Mouse (Mus musculus) bone marrow, adult 2 months (tissue): ENCODE data around the gene Psenen. TPM values are rescaled to one million over a fixed set of nuclear protein-coding genes. Genes with fewer than 3 reads are reported as not detected.

ENCODE experiments used
- H3K27ac ChIP-seq: fragments of 200-500 bp; 2 replicates; pipeline ENCODE4 v1.5.1; 2012; ENCODE audit warnings: low read depth, mild to moderate bottlenecking, control low read depth, inconsistent platforms, low read length; ENCODE audit not compliant: control insufficient read depth, poor library complexity, insufficient read depth
- H3K4me1 ChIP-seq: fragments of 200-500 bp; 2 replicates; pipeline ENCODE4 v1.6.1; 2011; ENCODE audit warnings: low read length; ENCODE audit not compliant: control insufficient read depth, insufficient read depth
- H3K4me3 ChIP-seq: fragments of 200-500 bp; replicated peaks from 2 replicates; pipeline ENCODE3; 2011; ENCODE audit warnings: mild to moderate bottlenecking, low read depth, low read length, control low read depth; ENCODE audit not compliant: control insufficient read depth
- CTCF ChIP-seq: fragments of 200-500 bp; IDR thresholded peaks from 2 replicates; pipeline ENCODE4 v1.5.1; 2011; ENCODE audit warnings: low read length, control low read depth; ENCODE audit not compliant: control insufficient read depth, insufficient read depth
- POLR2A ChIP-seq: fragments of 200-500 bp; IDR thresholded peaks from 2 replicates; pipeline ENCODE4 v1.6.1; 2011; ENCODE audit warnings: low read depth, mild to moderate bottlenecking, control low read depth, low read length, borderline replicate concordance; ENCODE audit not compliant: control insufficient read depth
- WGBS: fragments of 180-500 bp; shearing (Covaris S2); methylation state at CpG from one replicate; pipeline ENCODE4 v1.1.7; 2018; 5-methylcytosine and 5-hydroxymethylcytosine counted together
- polyA plus RNA-seq: library from polyadenylated mRNA; stranded (reverse); fragments of >200 nt; gene quantifications from 2 replicates; pipeline ENCODE4 v1.2.4, GENCODE M21; 2011; ENCODE audit warnings: low replicate concordance; ENCODE audit not compliant: missing spikeins, insufficient read depth, insufficient read length

The Psenen gene
- polyA plus RNA-seq, result 50.7 and 98.9 TPM in 2 replicates

- TF ChIP-seq CTCF (no peak), POLR2A (peak; percentile 31; the same call in 1 of the 2 replicates)
- WGBS, result under 1% methylated on average over 45 of the region's 45 CpGs
- Histone ChIP-seq H3K27ac (peak within 1 kb of the TSS; percentile 86), H3K4me3 (peak within 1 kb of the TSS; percentile 90), H3K4me1 (peaks cover 3% of the 10 kb centered on the region; the same call in 1 of the 2 replicates)
Measured at GRCm38 (mm10) chr7:30563117-30563905, at the start of gene Psenen, which contains the start of the genes U2af1l4 and Gm49396. Gene Psenen, minus strand, starts transcription at chr7:30563627. Gene U2af1l4, plus strand, starts transcription at chr7:30563301. Gene Gm49396, plus strand, starts transcription at chr7:30563344.

GRCm38 (mm10) chr7:30612654-30613402 is 49.4 kb upstream of the Psenen start, which contains the start of gene Upk1a:
Gene Upk1a, minus strand, starts transcription at chr7:30612847.
- Histone ChIP-seq H3K4me1 (no peaks in the 10 kb centered on the region), H3K4me3 (no peak within 1 kb of the TSS), H3K27ac (no peak within 1 kb of the TSS)
- WGBS, result 70% methylated on average over 8 of the region's 8 CpGs
- TF ChIP-seq POLR2A (no peak), CTCF (no peak)

- 65% methylated on average over 7 of the region's 7 CpGs for WGBS
- no peak for TF ChIP-seq CTCF
- TF ChIP-seq POLR2A, result no peak
Measured at GRCm38 (mm10) chr7:30610043-30610442, 46.6 kb upstream of the Psenen start.

GRCm38 (mm10) chr7:30608476-30608875 is 45.0 kb upstream of the Psenen start:
- TF ChIP-seq CTCF, result no peak
- TF ChIP-seq POLR2A, result no peak
- H3K4me1 ChIP-seq, result no peaks in the 10 kb centered on the region
- WGBS, result 57% methylated on average over 16 of the region's 16 CpGs
- no peak overlapping the region for H3K27ac ChIP-seq
- no peak overlapping the region for H3K4me3 ChIP-seq

More at GRCm38 (mm10) chr7:30610043-30610442, 46.6 kb upstream of the Psenen start:
- Histone ChIP-seq H3K27ac (no peak overlapping the region), H3K4me1 (no peaks in the 10 kb centered on the region), H3K4me3 (no peak overlapping the region)

- TF ChIP-seq POLR2A (no peak), CTCF (peak; percentile 83)
- 16% methylated on average over 8 of the region's 8 CpGs for WGBS
- Histone ChIP-seq H3K4me1 (no peaks in the 10 kb centered on the region), H3K27ac (no peak overlapping the region), H3K4me3 (no peak overlapping the region)
Measured at GRCm38 (mm10) chr7:30607706-30608309, 44.4 kb upstream of the Psenen start.

- Histone ChIP-seq H3K4me1 (no peaks in the 10 kb centered on the region; the same call in 1 of the 2 replicates), H3K4me3 (no peak overlapping the region), H3K27ac (no peak overlapping the region)
- 83% methylated on average over 8 of the region's 8 CpGs for WGBS
- no peak for TF ChIP-seq POLR2A
- no peak for TF ChIP-seq CTCF
Measured at GRCm38 (mm10) chr7:30604944-30605343, 41.5 kb upstream of the Psenen start.

- WGBS, result 42% methylated on average over 8 of the region's 8 CpGs
- no peak overlapping the region for H3K4me3 ChIP-seq
- H3K27ac ChIP-seq, result no peak overlapping the region
- no peaks in the 10 kb centered on the region; the same call in 1 of the 2 replicates for H3K4me1 ChIP-seq
- no peak for TF ChIP-seq POLR2A
- no peak for TF ChIP-seq CTCF
Measured at GRCm38 (mm10) chr7:30604424-30604823, 41.0 kb upstream of the Psenen start.

- 78% methylated on average over 3 of the region's 3 CpGs for WGBS
- no peak overlapping the region for H3K27ac ChIP-seq
- H3K4me3 ChIP-seq, result no peak overlapping the region
- TF ChIP-seq CTCF (no peak), POLR2A (no peak)
- H3K4me1 ChIP-seq, result no peaks in the 10 kb centered on the region; the same call in 1 of the 2 replicates
Measured at GRCm38 (mm10) chr7:30602583-30602982, 39.2 kb upstream of the Psenen start.
